Mouse (Mus musculus) thymus, postnatal 25 days (tissue): ENCODE measurements around the gene Nrros.
A peak's percentile ranks its signal among the peaks of the same experiment; 100 is the strongest.

Source experiments
- DNase-seq: peaks from one replicate; pipeline ENCODE4 v3.0.0; 2022

Nrros gene

DNA sequence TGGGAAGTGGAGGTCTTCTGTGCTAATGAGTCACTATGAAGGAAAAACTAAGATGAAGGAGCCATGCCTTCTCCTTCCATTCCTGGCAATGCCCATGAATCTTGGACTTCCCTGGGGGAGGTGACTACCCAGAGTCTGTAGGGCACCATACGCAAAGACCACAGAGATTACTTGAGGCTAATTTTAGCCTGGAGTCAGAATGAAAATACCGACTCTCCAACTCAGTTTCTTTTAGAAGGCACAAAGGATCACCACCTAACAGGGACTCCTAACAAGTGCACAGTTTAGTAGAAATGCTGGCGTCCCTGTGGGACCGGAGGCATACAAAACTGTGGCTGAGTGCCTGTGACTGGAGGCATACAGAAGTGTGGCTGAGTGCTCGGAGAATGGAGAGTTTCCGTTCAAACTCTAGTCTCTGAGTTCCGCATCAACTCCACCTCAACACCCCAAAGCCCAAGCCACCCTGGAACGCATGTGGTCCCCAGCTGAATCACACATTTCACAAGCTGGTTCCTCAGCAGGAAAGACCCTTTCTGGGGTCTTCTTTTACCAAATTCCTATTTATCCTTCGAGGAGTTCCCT lies 4.6 kb downstream of the Nrros start:
- peak; percentile 36 for DNase-seq

DNA sequence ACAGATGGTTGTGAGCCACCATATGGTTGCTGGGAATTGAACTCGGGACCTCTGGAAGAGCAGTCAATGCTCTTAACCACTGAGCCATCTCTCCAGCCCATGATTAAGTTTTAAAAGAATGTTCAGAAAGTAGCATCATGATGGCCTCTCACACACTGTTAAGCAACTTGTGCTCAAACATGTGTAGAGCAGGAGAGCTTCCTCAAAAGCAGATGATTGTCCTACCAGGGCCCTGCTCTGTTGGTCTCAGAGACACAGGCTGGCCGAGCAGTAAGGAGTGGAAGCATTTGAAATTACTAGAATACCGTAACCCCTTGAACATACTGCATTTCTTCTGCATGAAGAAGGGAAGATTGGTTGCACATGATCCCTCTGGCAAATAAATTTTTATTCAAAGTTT lies 6.4 kb downstream of the Nrros start:
- DNase-seq = no peak

DNA sequence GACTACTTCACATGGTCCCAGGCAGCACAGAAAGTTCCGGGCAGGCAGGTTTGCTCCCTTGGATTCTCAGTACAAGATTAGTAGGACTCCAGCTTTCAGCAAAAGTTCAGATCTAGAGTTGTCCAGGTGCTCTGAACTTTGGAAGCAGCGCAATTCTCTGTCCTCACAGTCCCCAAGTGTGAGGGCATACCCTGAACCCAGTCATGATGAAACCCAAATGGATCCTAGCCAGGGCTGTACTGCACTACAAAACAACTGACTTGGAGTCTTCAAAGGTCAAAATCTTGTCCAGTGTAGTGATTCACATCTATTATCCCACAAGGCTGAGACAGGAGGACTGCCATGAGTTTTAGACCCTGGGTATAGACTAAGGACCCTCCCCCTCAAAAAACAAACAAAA lies 8.0 kb downstream of the Nrros start:
- DNase-seq = no peak

DNA sequence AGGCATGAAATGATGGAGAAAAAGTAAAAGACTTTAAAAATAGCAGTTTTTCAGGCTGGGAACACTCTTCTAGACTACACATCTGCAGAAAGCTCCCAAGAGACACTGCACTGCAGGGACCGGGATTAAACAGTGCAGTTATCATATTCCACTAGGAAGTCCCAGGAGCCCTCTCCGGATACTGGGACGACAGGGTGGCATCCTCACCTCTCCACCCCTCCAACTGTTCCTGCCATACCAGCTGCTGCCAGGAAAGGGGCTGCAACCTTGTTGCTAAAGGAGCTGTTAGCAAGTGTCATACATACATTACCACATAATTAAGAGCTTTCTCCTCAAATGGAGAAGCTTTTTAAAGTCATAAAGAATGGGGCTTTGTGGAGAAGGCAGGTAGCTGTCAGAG lies 8.7 kb downstream of the Nrros start:
- no peak for DNase-seq

DNA sequence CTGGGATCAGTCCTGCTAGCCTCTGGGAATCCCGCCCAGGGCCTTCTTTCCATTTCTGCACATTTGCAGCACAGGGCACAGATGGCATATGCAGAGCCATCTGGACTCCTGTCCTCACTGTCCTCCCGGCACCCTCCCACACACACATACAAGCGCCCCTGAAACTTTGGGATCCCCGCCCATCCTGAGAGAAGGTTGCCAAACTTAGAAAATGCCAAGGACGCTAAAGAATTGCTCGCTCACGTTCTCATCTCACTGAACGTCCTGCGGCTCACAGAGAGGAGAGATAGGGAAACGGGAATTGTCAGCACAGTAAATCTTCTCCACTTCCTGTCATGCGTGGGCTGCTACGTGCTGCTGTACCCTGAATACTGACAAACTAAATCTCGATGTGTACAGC lies 11.0 kb downstream of the Nrros start:
- no peak for DNase-seq

DNA sequence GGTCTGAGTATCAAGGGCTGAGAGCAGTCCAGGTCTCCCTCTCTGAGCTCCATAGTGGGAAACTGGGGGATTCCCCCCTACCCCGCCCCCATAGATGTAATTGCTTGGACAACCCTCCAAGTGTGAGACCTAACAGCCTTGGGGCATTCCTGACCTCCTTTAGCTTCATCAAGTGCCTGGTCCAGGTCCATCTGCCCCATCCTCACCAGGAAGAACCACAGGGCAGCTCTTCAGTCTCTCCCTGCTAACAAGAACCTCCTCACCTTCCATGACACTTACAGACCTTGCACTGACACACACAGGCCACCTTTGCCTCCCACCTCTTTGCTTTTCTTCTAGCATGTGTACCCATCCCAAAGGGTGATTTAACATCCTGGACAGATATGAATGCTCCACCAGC lies 11.4 kb downstream of the Nrros start:
- no peak for DNase-seq

DNA sequence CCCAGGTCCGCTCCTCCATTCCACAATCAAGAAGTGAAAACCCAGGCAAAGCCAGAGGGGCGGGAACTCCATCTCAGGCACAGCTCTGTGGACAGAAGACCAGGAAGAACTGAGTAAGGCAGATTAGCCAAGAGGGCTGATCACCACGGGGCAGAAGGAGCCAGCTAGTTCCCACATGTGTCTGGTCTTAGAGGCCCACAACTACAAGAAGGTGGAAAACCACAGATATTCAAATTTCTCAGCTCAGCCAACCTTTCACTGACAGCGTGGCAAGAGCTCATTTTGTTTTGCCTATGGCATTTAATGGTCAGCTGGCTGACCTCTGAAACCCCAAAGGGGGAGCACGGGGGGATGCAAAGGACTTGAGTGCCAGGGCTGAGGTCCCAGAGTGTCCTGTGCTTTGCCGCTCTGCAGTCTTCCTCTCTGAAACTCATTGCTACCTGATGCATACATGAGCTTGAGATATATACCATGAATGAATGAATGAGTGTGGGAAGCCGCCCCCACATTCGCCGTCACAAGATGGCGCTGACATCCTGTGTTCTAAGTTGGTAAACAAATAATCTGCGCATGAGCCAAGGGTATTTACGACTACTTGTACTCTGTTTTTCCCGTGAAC lies 17.7 kb downstream of the Nrros start:
- no peak for DNase-seq

DNA sequence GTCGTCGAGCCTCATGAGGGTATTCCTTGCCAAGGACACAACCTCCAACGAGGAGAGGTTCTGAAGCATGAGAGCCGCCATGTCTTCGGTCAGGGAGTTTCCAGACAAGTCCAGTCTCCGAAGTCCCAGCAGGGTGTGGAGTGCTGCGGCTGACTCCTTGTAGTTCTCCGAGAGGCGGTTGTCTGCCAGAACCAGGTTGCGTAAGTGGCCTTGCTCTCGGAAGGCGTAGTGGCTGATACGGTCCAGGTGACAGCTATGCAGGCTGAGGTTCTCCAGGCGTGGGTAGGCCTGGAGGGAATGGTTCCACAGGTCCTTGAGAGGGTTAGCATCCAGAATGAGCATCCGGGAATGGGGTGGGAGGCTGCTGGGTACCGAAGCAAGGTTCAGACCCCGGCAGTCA lies 20.8 kb downstream of the Nrros start:
- no peak for DNase-seq

DNA sequence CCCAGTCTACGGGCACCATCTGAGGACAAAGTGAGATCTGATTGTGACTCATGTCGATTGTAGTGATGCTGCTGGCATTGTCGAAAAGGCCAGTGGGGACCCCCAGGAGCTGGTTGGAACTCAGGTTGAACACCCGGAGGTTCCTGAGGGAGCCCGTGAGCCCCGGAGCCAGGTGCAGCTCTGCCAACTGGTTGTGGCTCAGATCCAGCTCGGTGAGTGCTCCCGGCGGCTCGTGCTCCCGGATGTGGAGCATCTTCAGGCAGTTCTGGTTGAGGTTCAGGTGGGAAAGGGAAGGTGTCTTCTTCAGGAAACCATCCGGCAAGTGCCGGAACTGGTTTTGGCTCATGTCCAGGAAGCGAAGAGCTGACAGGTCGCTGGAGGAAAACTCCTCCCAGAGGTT lies 21.6 kb downstream of the Nrros start:
- no peak for DNase-seq

DNA sequence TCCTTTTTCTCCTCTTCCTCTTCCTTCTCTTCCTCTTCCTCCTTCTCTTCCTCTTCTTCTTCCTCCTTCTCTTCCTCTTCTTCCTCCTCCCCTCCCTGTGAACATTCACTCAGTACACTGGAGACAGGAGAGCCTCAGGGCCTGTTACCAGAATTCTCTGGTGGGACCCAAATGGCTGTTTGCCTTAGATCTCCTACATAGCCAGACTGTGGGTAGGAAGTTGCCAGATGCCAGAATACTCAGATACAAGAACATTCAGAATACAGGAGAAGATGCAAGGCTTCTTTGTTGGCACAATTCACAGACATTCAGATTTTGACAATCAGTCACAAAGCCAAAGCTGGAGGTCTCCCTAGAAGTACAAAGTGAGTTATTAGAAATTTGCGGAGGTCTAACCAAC lies 26.4 kb downstream of the Nrros start:
- no peak for DNase-seq

DNA sequence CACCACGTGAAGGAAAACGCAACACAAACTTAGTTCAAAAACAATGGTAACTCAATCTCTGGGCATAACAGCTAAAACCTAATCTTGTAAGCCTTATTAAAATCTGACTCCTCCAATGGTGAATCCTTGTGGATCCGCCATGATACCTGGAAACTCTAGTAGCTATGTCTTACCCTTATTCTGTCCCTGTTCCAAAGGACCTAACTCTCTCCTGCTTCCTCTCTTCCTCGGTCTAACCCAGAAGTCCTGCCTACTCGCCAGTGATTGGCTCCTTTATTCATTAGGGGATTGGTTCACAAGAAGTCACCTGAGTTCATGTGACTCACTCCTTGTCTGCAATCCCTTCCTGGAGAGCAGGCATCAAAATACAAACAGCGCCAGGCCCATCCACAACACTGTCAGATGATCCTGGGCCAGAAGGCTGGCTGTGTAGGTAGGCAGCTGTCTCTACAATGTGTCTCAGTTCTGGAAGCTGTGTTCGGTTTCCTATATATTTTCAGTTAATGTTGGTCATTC lies 29.5 kb downstream of the Nrros start:
- no peak for DNase-seq

DNA sequence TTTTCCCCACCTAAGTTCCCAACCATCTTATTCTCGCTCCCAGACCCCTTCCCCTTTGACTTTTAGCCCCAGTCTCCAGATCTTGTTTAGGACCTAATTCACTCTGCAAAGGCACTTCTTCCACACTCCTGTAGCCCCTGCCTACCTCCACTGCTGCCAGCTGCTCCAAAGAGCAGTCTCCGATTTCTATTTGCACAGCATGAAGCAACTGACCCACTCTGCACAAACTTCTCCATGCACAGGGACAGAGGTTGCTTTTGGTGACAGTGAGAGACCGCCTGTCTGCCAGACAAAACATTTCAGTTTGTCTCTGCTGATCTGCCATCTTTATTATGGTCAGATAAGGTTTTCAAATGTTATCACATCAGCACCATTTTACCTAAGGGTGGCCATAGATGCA lies 32.2 kb downstream of the Nrros start:
- DNase-seq = no peak

DNA sequence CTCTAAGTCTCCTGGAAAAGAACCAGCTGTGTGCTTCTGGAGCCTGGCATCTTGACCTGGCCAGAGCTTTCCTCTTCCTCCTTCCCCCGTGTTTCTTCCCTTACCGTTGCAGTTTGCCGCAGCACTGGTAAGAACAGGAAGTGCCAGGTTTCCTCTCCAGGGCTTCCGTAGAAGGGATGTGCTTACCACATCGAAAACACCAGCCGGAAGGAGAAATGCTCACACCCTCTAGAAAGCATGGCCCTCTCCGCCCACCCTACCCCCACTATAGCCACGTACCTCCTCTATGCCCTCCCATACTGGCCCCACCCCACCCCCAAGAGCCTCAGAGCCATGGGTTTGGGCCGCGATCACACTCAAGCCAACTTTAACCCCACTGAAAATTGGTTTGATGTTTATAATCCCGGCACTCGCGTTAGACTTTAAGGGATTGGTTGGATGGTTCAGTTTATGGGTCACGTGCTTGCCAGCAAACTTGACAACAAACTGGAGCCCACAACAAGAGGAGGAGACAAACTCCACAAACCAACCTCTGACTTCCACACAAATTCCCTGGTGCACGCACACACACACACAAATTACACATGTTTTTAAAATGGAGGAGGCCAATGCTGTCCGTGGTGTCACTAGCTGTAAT lies 35.1 kb downstream of the Nrros start:
- peak; percentile 77 for DNase-seq

DNA sequence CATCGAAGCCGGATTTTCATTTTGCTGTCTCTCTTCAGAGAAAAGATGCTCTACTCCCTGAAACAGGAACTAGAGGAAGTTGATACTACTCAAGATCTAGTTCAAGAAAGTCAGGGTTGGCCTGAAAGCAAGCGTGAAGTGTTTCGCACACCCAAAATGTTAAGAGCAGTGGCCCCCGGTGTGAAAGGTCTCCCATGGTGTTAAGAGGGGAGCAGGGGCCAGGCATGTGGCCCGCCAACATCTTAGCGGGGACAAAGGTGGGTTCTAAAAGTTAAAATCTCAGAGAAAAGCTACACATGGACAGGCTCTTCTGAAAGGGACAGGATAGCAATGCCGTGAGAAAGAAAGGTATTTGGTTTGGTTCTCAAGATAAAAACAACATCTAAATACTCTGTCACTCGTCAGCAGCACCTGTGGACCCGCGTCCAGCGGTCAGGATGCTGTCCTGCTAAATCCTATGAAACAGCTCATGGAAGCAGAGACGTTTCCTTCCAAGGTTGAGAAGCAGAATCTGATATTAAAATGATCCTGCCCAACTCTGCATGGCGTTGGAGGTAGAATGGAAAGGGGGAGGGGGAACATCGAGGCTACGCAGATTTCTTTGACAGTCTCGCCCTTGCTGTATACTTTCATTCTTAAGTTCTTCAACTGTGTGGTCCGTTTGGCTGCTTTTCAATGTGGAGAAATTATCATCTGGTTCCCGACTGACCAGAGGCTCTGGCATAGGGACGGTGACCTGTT lies 35.8 kb downstream of the Nrros start:
- peak; percentile 40 for DNase-seq

DNA sequence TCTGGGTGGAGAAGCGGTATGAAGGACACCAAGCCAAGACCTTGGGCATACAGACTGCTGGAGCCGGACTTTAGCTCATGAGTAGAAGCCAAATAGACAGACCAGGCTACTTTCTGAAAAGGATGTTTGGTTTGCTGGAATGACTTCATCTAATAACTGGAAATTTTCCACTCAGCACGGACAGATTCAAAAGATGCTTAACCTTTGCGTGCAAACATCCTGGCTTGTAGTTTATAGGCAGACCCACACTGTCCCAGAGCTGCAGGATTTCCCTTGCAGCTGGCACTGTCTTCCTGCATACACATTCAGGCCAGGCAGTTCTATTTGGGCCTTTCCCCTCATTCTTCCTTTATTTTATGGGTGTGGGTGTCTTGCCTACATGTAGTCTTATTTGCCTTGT lies 38.3 kb downstream of the Nrros start:
- no peak for DNase-seq

DNA sequence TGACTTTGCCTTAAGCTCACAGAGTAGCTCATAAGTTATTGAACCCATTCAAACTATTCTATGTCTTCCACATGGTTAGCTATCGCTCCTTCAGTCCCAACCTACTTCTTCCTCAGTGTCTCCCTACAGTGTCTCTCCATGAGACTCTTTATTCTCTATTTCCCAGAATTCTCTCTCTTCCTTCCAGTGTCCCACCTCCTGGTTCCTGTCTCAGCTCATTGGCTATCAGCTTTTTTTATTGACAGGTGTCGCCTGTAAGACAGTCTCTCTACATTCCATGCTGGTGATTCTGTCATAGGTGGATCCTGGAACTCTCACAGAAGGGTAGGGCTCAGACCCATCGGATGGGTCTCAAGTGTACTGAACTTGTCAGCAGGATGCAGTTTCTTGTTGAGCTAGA lies 40.0 kb downstream of the Nrros start:
- no peak for DNase-seq

DNA sequence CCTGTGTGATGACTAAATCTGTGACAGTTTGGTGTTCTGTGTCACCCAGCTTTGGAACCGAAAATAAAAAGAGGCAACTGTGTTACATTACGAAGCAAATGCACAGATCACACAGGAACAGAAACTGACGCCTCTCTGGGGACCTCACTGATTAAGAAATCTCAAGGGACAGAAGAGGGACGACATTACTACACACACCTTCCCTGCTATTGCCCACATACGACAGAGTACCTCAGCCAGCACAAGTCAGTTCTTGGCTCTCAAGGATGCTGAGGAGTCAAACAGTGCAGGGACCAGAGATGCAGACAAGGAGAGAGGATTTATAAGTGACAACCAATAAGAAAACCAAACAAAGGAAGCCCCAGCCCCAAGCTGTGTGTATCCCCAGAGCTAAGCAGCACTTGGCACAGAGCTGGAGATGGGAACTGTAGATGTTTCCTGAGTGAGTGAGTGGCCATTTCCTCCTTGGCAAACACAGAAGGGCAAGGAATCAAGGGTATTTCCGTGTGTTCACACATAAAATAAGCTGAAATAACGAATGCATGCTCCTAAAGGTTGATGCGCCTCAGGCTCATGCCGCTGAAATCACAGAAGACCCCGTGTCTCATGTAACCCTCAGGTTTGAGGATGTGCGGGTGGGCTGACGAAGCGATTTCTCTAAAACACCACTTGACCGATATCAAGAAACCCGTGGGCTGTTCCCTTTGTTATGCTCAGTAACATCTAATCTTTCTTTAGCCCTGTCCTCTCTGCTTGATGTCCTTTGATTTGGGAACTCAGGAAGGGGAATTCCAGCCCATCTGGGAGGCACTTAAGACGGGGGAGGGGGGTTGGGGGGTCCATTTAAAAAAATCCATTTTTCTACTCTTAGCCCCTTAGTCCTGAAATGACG lies 40.7 kb downstream of the Nrros start:
- DNase-seq = no peak

DNA sequence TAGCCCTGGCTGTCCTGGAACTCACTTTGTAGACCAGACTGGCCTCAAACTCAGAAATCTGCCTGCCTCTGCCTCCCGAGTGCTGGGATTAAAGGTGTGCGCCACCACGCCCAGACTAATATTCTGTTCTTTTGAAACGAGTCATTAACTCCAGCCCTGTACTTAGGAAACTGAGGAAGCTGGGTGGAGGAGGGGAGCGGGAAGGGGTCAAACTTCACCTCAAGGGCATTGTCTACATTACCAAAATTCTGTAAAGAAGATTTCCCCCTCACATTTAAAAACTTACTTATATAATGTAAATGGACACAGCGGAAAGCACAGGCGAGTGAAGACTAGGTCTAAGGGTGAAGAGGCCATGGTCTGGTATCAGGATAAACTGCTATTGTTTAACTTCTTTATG lies 41.4 kb downstream of the Nrros start:
- DNase-seq = no peak

DNA sequence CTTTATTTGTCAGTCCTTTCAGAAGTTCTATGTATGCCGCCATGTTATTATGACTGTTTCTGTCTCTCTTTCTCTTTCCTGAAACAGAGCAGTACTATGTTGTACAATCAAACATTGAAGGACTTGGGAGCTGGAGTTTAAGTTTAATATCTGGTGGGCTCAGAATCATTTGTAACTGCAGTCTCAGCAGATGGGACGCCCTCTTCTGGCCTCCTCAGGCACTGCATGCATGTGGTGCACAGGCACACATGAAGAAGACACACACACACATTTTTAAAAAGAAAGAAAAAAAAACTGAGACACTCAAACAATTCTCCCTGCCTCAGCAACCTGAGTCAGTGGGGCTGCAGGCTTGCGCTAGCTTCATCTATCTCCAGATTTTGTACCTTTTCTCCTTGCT lies 44.9 kb downstream of the Nrros start:
- DNase-seq = no peak

DNA sequence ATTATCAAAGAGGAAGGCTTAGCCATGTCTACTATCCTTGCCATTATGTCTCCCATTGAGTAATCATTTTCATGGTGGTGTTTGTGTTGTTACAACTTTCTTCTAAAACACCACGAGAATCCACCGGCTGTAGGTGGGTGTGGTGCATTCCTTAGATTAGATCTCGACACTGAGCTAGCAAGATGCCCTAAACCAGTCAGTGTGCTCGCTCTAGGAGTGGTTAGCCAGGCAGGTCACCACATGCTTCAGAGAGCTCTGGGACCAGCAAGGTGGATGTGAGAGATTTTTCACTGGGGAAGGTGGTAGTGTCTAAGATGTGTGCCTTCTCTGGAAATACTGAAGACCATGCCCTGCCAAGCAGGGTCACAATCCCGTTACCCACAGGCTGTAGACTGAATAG lies 49.2 kb downstream of the Nrros start:
- no peak for DNase-seq

DNA sequence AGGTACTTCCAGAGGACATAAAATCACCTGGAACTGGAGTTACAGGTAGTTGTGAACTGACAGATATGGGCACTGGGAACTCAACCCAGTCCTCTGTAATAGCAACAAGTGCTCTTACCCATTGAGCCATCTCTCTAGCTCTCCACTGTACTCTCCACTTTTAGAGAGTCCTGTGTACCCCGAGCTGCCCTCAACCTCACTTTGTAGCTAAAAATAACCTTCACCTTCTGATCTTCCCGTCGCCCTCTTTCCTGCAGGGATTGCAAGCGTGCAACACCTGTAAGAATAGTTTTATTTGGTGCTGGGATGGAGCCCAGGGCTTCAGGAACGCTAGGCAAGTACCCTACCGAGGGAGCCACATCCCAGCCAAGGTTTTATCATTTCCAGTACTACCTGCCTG lies 49.6 kb downstream of the Nrros start:
- DNase-seq = no peak

DNA sequence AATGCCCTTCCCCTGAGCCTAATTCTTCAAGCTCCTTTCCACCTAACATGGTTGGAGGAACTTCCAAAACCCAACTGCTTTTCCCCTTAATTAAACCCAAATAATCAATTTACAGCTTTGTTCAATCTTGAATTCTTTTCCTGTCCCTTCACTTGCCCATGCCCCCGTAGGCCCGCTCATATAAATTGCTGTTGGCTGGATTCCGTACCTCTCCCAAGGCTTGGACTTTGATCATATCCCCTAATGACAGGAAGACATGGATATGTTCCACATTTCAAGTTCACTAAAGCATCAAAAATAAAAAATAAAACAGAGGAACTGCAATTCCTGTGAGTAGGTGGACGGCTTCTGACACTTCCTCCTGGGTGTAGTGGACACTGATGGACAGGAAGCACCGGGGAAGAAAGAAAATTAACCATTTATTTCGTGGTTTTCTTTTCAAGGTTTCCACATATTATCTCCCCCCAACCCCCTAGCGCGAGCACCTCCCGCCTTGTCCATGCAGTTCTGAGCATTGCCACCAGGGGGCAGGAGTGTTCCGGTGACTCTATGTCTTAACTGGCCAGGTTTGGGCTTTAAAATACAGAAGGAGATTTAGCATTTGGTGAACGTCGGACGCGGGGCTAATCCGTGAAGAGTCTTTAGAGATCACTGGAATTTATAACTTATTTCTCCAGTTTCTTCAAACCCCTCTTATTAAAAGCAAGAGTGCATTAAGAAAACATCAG lies 50.3 kb downstream of the Nrros start:
- DNase-seq = peak; percentile 91
